Mouse (Mus musculus): ENCODE data around the gene Kctd18.

The Kctd18 gene

GRCm38 (mm10) chr1:57947552-57948347 is 71.0 kb downstream of the Kctd18 start:
- Histone ChIP-seq H3K4me1 (replicated peaks; ENCODE audit: low read depth, low read length) (peaks cover 15% of the 10 kb centered on the region), H3K27me3 (ENCODE audit: insufficient read depth, low read length) (0 out of 2 replicates have a peak, but pooled peaks cover 2% of the 10 kb centered on the region), H3K9me3 (ENCODE audit: low read length) (no peaks in the 10 kb centered on the region), H3K36me3 (ENCODE audit: insufficient read depth, low read length) (no peaks in the 10 kb centered on the region), H3K4me3 (replicated peaks; ENCODE audit: low read length) (no peak overlapping the region)
- TF ChIP-seq NANOG (IDR thresholded peaks at IDR 0.05; ENCODE audit: borderline replicate concordance, low read length) (no peak), POU5F1 (IDR thresholded peaks at IDR 0.05; ENCODE audit: borderline replicate concordance, low read length) (no peak), CTCF (conservative IDR thresholded peaks at IDR 0.05; ENCODE audit: low read length) (no peak)

DNA sequence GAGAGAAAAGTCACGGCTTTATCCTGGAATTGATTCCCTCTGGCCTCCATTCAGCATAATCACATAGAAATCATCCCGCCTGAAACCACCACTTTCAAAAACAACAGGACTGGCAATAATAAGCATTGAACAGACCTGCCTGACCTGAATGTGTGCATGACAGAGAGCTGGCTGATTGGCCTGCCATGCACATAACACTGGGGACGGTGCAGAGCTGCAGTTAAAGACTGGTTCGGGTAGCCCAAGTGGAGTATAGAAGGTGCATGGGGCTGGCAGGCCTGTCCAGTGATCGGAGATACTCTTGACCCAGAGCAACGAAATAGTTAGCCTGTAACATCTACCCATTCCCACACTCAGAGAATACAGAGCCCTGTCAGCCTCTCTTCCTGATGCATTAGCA is 76.5 kb downstream of the Kctd18 start:
- Histone ChIP-seq H3K4me1 (replicated peaks; ENCODE audit: low read depth, low read length) (peaks cover 8% of the 10 kb centered on the region; the same call in 1 of the 2 replicates), H3K27me3 (ENCODE audit: insufficient read depth, low read length) (0 out of 2 replicates have a peak, but pooled peaks cover 2% of the 10 kb centered on the region), H3K36me3 (ENCODE audit: insufficient read depth, low read length) (no peaks in the 10 kb centered on the region), H3K4me3 (replicated peaks; ENCODE audit: low read length) (no peak overlapping the region), H3K9me3 (ENCODE audit: low read length) (no peaks in the 10 kb centered on the region)
- TF ChIP-seq NANOG (IDR thresholded peaks at IDR 0.05; ENCODE audit: borderline replicate concordance, low read length) (no peak), CTCF (conservative IDR thresholded peaks at IDR 0.05; ENCODE audit: low read length) (no peak), POU5F1 (IDR thresholded peaks at IDR 0.05; ENCODE audit: borderline replicate concordance, low read length) (no peak)

GRCm38 (mm10) chr1:57941734-57942133 is 77.0 kb downstream of the Kctd18 start:
- peaks cover 8% of the 10 kb centered on the region; the same call in 1 of the 2 replicates for H3K4me1 ChIP-seq (replicated peaks; ENCODE audit: low read depth, low read length)
- 0 out of 2 replicates have a peak, but pooled peaks cover 2% of the 10 kb centered on the region for H3K27me3 ChIP-seq (ENCODE audit: insufficient read depth, low read length)
- H3K9me3 ChIP-seq (ENCODE audit: low read length) = no peaks in the 10 kb centered on the region
- H3K36me3 ChIP-seq (ENCODE audit: insufficient read depth, low read length) = no peaks in the 10 kb centered on the region
- no peak overlapping the region for H3K4me3 ChIP-seq (replicated peaks; ENCODE audit: low read length)
- TF ChIP-seq CTCF (conservative IDR thresholded peaks at IDR 0.05; ENCODE audit: low read length) (no peak), POU5F1 (IDR thresholded peaks at IDR 0.05; ENCODE audit: borderline replicate concordance, low read length) (no peak), NANOG (IDR thresholded peaks at IDR 0.05; ENCODE audit: borderline replicate concordance, low read length) (no peak)

GRCm38 (mm10) chr1:57941095-57941494 is 77.7 kb downstream of the Kctd18 start:
- Histone ChIP-seq H3K9me3 (ENCODE audit: low read length) (no peaks in the 10 kb centered on the region), H3K4me3 (replicated peaks; ENCODE audit: low read length) (no peak overlapping the region), H3K27me3 (ENCODE audit: insufficient read depth, low read length) (0 out of 2 replicates have a peak, but pooled peaks cover 2% of the 10 kb centered on the region), H3K4me1 (replicated peaks; ENCODE audit: low read depth, low read length) (peaks cover 8% of the 10 kb centered on the region; the same call in 1 of the 2 replicates), H3K36me3 (ENCODE audit: insufficient read depth, low read length) (no peaks in the 10 kb centered on the region)
- TF ChIP-seq POU5F1 (IDR thresholded peaks at IDR 0.05; ENCODE audit: borderline replicate concordance, low read length) = no peak
- TF ChIP-seq NANOG (IDR thresholded peaks at IDR 0.05; ENCODE audit: borderline replicate concordance, low read length) = no peak
- no peak for TF ChIP-seq CTCF (conservative IDR thresholded peaks at IDR 0.05; ENCODE audit: low read length)

GRCm38 (mm10) chr1:57940691-57941090 is 78.1 kb downstream of the Kctd18 start:
- TF ChIP-seq NANOG (IDR thresholded peaks at IDR 0.05; ENCODE audit: borderline replicate concordance, low read length) (no peak), CTCF (conservative IDR thresholded peaks at IDR 0.05; ENCODE audit: low read length) (no peak), POU5F1 (IDR thresholded peaks at IDR 0.05; ENCODE audit: borderline replicate concordance, low read length) (no peak)

GRCm38 (mm10) chr1:57934287-57934686 is 84.5 kb downstream of the Kctd18 start:
- TF ChIP-seq CTCF (conservative IDR thresholded peaks at IDR 0.05; ENCODE audit: low read length) (no peak), POU5F1 (IDR thresholded peaks at IDR 0.05; ENCODE audit: borderline replicate concordance, low read length) (no peak), NANOG (IDR thresholded peaks at IDR 0.05; ENCODE audit: borderline replicate concordance, low read length) (no peak)

More at GRCm38 (mm10) chr1:57940691-57941090, 78.1 kb downstream of the Kctd18 start:
- H3K27me3 ChIP-seq (ENCODE audit: insufficient read depth, low read length) = 0 out of 2 replicates have a peak, but pooled peaks cover 2% of the 10 kb centered on the region
- H3K4me1 ChIP-seq (replicated peaks; ENCODE audit: low read depth, low read length) = peaks cover 8% of the 10 kb centered on the region; the same call in 1 of the 2 replicates
- no peaks in the 10 kb centered on the region for H3K36me3 ChIP-seq (ENCODE audit: insufficient read depth, low read length)
- H3K4me3 ChIP-seq (replicated peaks; ENCODE audit: low read length) = no peak overlapping the region
- no peaks in the 10 kb centered on the region for H3K9me3 ChIP-seq (ENCODE audit: low read length)

DNA sequence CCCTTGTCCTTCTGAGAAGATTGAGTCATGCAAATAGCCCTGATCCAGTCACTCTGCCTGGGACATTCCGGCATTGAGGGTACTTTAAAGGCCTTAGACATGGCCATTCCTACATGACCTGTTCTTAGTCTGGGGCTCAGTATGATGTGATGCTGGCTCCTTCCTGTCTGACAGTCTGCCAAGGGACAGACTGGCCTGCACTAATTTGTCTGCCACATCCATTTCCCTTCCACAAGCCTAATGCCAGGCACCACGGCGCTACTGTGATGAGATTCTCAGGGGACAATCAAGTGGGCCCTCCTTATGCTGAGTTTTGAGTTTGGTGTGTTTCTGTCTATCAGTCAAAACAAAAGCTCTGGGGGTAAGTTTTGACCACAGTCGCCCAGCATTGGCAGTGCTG is 100.2 kb downstream of the Kctd18 start:
- H3K4me3 ChIP-seq (replicated peaks; ENCODE audit: low read length) = no peak overlapping the region
- no peaks in the 10 kb centered on the region; the same call in 1 of the 2 replicates for H3K27me3 ChIP-seq (ENCODE audit: insufficient read depth, low read length)
- no peaks in the 10 kb centered on the region for H3K4me1 ChIP-seq (replicated peaks; ENCODE audit: low read depth, low read length)
- no peaks in the 10 kb centered on the region for H3K36me3 ChIP-seq (ENCODE audit: insufficient read depth, low read length)
- no peak for TF ChIP-seq POU5F1 (IDR thresholded peaks at IDR 0.05; ENCODE audit: borderline replicate concordance, low read length)
- TF ChIP-seq CTCF (conservative IDR thresholded peaks at IDR 0.05; ENCODE audit: low read length) = no peak
- TF ChIP-seq NANOG (IDR thresholded peaks at IDR 0.05; ENCODE audit: borderline replicate concordance, low read length) = no peak
- no peaks in the 10 kb centered on the region for H3K9me3 ChIP-seq (ENCODE audit: low read length)

More at GRCm38 (mm10) chr1:57934287-57934686, 84.5 kb downstream of the Kctd18 start:
- Histone ChIP-seq H3K27me3 (ENCODE audit: insufficient read depth, low read length) (no peaks in the 10 kb centered on the region), H3K36me3 (ENCODE audit: insufficient read depth, low read length) (no peaks in the 10 kb centered on the region), H3K4me1 (replicated peaks; ENCODE audit: low read depth, low read length) (no peaks in the 10 kb centered on the region), H3K4me3 (replicated peaks; ENCODE audit: low read length) (no peak overlapping the region), H3K9me3 (ENCODE audit: low read length) (no peaks in the 10 kb centered on the region)

DNA sequence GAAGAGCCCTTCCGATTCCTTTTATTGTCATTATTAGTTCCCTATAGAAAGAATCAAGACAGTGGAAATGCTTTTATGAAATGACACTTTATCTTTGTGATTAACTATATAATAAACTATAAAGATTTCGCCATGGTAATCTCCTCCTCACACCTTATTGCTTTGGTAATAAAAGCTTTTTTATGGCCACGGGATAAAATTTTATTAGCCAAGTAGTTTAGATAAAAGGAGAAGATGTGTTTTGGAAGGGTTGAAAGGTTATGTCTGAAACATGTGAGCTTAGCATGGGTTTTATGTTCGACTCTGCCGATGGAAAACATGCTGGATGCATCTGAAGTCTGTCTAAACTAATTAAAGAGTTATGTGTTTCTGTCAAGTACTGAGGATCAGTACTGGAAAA is 101.4 kb downstream of the Kctd18 start:
- no peaks in the 10 kb centered on the region for H3K36me3 ChIP-seq (ENCODE audit: insufficient read depth, low read length)
- no peak overlapping the region for H3K4me3 ChIP-seq (replicated peaks; ENCODE audit: low read length)
- H3K27me3 ChIP-seq (ENCODE audit: insufficient read depth, low read length) = no peaks in the 10 kb centered on the region; the same call in 1 of the 2 replicates
- no peaks in the 10 kb centered on the region for H3K4me1 ChIP-seq (replicated peaks; ENCODE audit: low read depth, low read length)
- TF ChIP-seq CTCF (conservative IDR thresholded peaks at IDR 0.05; ENCODE audit: low read length) = no peak
- TF ChIP-seq POU5F1 (IDR thresholded peaks at IDR 0.05; ENCODE audit: borderline replicate concordance, low read length) = no peak
- TF ChIP-seq NANOG (IDR thresholded peaks at IDR 0.05; ENCODE audit: borderline replicate concordance, low read length) = no peak
- H3K9me3 ChIP-seq (ENCODE audit: low read length) = no peaks in the 10 kb centered on the region
